Mouse (Mus musculus) midbrain, embryonic 15.5 days (tissue): ENCODE results near the gene Brsk2. TPM values are rescaled to one million over a fixed set of nuclear protein-coding genes. Genes with fewer than 3 reads are reported as not detected.

Experiments used
- ATAC-seq: fragments of 200-750 bp; cut with Nextera tagmentation; replicated peaks from 2 replicates; pipeline ENCODE4 v1.8.0; 2017; ENCODE audit warnings: moderate TSS enrichment
- H3K27ac ChIP-seq: fragments of 300-500 bp; sonication (generic); 2 replicates; pipeline ENCODE4 v1.5.1; 2015; ENCODE audit warnings: mild to moderate bottlenecking, inconsistent platforms
- H3K27me3 ChIP-seq: fragments of 300-500 bp; sonication (generic); replicated peaks from 2 replicates; pipeline ENCODE4 v1.6.1; 2015; ENCODE audit warnings: inconsistent platforms
- H3K36me3 ChIP-seq: fragments of 300-500 bp; sonication (generic); replicated peaks from 2 replicates; pipeline ENCODE4 v1.6.1; 2015; ENCODE audit warnings: inconsistent platforms
- H3K4me1 ChIP-seq: fragments of 300-500 bp; sonication (generic); 2 replicates; pipeline ENCODE4 v1.6.1; 2015; ENCODE audit warnings: inconsistent platforms
- H3K4me2 ChIP-seq: fragments of 300-500 bp; sonication (generic); 2 replicates; pipeline ENCODE4 v1.6.1; 2015; ENCODE audit warnings: inconsistent platforms, mild to moderate bottlenecking, moderate library complexity
- H3K4me3 ChIP-seq: fragments of 300-500 bp; sonication (generic); 2 replicates; pipeline ENCODE4 v1.5.1; 2015; ENCODE audit warnings: mild to moderate bottlenecking, inconsistent platforms
- H3K9ac ChIP-seq: fragments of 300-500 bp; sonication (generic); 2 replicates; pipeline ENCODE4 v1.6.1; 2015; ENCODE audit warnings: mild to moderate bottlenecking, inconsistent platforms
- H3K9me3 ChIP-seq: fragments of 300-500 bp; sonication (generic); 2 replicates; pipeline ENCODE4 v1.6.1; 2016; ENCODE audit warnings: inconsistent platforms
- WGBS: fragments of 180-500 bp; shearing (Covaris S2); methylation state at CpG from one replicate; pipeline ENCODE4 v1.1.7; 2015; ENCODE audit warnings: mixed read lengths; 5-methylcytosine and 5-hydroxymethylcytosine counted together
- polyA plus RNA-seq: library from polyadenylated mRNA; unstranded; fragments of >200 nt; fragmentation: Nextera tagmentation; extraction: Ambion mirVana; gene quantifications from 2 replicates; pipeline ENCODE4 v1.2.1, GENCODE M21; 2015

Gene Brsk2
- polyA plus RNA-seq, 1 experiment from 2014 or later: 24.7 TPM

- Histone ChIP-seq H3K27ac (no peak overlapping the region), H3K9ac (no peak overlapping the region), H3K4me1 (peaks cover 99% of the 10 kb centered on the region), H3K9me3 (no peaks in the 10 kb centered on the region), H3K4me2 (no peak overlapping the region), H3K36me3 (no peaks in the 10 kb centered on the region), H3K27me3 (no peaks in the 10 kb centered on the region), H3K4me3 (no peak overlapping the region)
- ATAC-seq: no peak
- 91% methylated on average over 2 of the region's 2 CpGs for WGBS
Observed at GRCm38 (mm10) chr7:141958211-141958610, 8.7 kb downstream of the Brsk2 start.

GRCm38 (mm10) chr7:141959133-141959532 lies 9.6 kb downstream of the Brsk2 start:
- ATAC-seq: no peak
- Histone ChIP-seq H3K27me3 (no peaks in the 10 kb centered on the region), H3K4me3 (no peak overlapping the region), H3K9me3 (no peaks in the 10 kb centered on the region), H3K36me3 (no peaks in the 10 kb centered on the region), H3K4me2 (no peak overlapping the region), H3K27ac (no peak overlapping the region), H3K9ac (no peak overlapping the region), H3K4me1 (peaks cover 94% of the 10 kb centered on the region)
- 85% methylated on average over 1 of the region's 1 CpGs for WGBS

- Histone ChIP-seq H3K4me2 (no peak overlapping the region), H3K27me3 (no peaks in the 10 kb centered on the region), H3K36me3 (no peaks in the 10 kb centered on the region), H3K9me3 (no peaks in the 10 kb centered on the region), H3K9ac (no peak overlapping the region), H3K4me1 (peaks cover 86% of the 10 kb centered on the region), H3K27ac (no peak overlapping the region), H3K4me3 (no peak overlapping the region)
- 76% methylated on average over 2 of the region's 2 CpGs for WGBS
- ATAC-seq: no peak
Observed at GRCm38 (mm10) chr7:141960926-141961325, 11.4 kb downstream of the Brsk2 start.

GRCm38 (mm10) chr7:141961491-141961890 lies 11.9 kb downstream of the Brsk2 start:
- H3K27ac ChIP-seq: no peak overlapping the region
- no peak for ATAC-seq
- H3K9ac ChIP-seq: no peak overlapping the region
- H3K36me3 ChIP-seq: no peaks in the 10 kb centered on the region
- H3K9me3 ChIP-seq: no peaks in the 10 kb centered on the region
- peaks cover 84% of the 10 kb centered on the region for H3K4me1 ChIP-seq
- no peak overlapping the region for H3K4me2 ChIP-seq
- WGBS: 58% methylated on average over 3 of the region's 3 CpGs
- H3K27me3 ChIP-seq: no peaks in the 10 kb centered on the region
- no peak overlapping the region for H3K4me3 ChIP-seq

- H3K27me3 ChIP-seq: no peaks in the 10 kb centered on the region
- 93% methylated on average over 3 of the region's 3 CpGs for WGBS
- no peak overlapping the region for H3K4me3 ChIP-seq
- H3K4me1 ChIP-seq: peaks cover 82% of the 10 kb centered on the region
- no peak for ATAC-seq
- H3K36me3 ChIP-seq: no peaks in the 10 kb centered on the region
- H3K27ac ChIP-seq: no peak overlapping the region
- no peak overlapping the region for H3K9ac ChIP-seq
- H3K4me2 ChIP-seq: no peak overlapping the region
- H3K9me3 ChIP-seq: no peaks in the 10 kb centered on the region
Observed at GRCm38 (mm10) chr7:141962521-141962920, 13.0 kb downstream of the Brsk2 start.

GRCm38 (mm10) chr7:141966281-141966680 lies 16.7 kb downstream of the Brsk2 start:
- H3K9ac ChIP-seq: no peak overlapping the region
- H3K4me2 ChIP-seq: no peak overlapping the region
- H3K9me3 ChIP-seq: no peaks in the 10 kb centered on the region
- H3K27me3 ChIP-seq: no peaks in the 10 kb centered on the region
- H3K4me3 ChIP-seq: no peak overlapping the region
- H3K27ac ChIP-seq: no peak overlapping the region
- WGBS: 88% methylated on average over 2 of the region's 2 CpGs
- H3K36me3 ChIP-seq: no peaks in the 10 kb centered on the region
- H3K4me1 ChIP-seq: peaks cover 82% of the 10 kb centered on the region
- no peak for ATAC-seq

- Histone ChIP-seq H3K9ac (no peak overlapping the region), H3K9me3 (no peaks in the 10 kb centered on the region), H3K4me2 (no peak overlapping the region), H3K4me3 (no peak overlapping the region), H3K36me3 (no peaks in the 10 kb centered on the region), H3K4me1 (peaks cover 51% of the 10 kb centered on the region), H3K27ac (no peak overlapping the region), H3K27me3 (no peaks in the 10 kb centered on the region)
- no peak for ATAC-seq
- 44% methylated on average over 7 of the region's 7 CpGs for WGBS
Observed at GRCm38 (mm10) chr7:141972831-141973619, 23.5 kb downstream of the Brsk2 start.

GRCm38 (mm10) chr7:141978003-141978402 lies 28.5 kb downstream of the Brsk2 start:
- Histone ChIP-seq H3K9me3 (no peaks in the 10 kb centered on the region), H3K36me3 (no peaks in the 10 kb centered on the region), H3K27me3 (no peaks in the 10 kb centered on the region), H3K27ac (no peak overlapping the region), H3K4me2 (no peak overlapping the region), H3K4me3 (no peak overlapping the region), H3K4me1 (peaks cover 18% of the 10 kb centered on the region), H3K9ac (no peak overlapping the region)
- no peak for ATAC-seq
- WGBS: 47% methylated on average over 6 of the region's 6 CpGs

GRCm38 (mm10) chr7:141979247-141979646 lies 29.7 kb downstream of the Brsk2 start:
- no peaks in the 10 kb centered on the region for H3K9me3 ChIP-seq
- ATAC-seq: no peak
- 91% methylated on average over 4 of the region's 4 CpGs for WGBS
- no peak overlapping the region for H3K4me3 ChIP-seq
- no peaks in the 10 kb centered on the region for H3K27me3 ChIP-seq
- H3K27ac ChIP-seq: no peak overlapping the region
- H3K4me2 ChIP-seq: no peak overlapping the region
- no peaks in the 10 kb centered on the region for H3K36me3 ChIP-seq
- H3K4me1 ChIP-seq: peaks cover 14% of the 10 kb centered on the region; the same call in 1 of the 2 replicates
- no peak overlapping the region for H3K9ac ChIP-seq

GRCm38 (mm10) chr7:141981237-141981636 lies 31.7 kb downstream of the Brsk2 start:
- H3K36me3 ChIP-seq: peaks cover 13% of the 10 kb centered on the region; the same call in 1 of the 2 replicates
- no peak overlapping the region for H3K4me3 ChIP-seq
- H3K4me2 ChIP-seq: no peak overlapping the region
- no peak for ATAC-seq
- no peaks in the 10 kb centered on the region for H3K27me3 ChIP-seq
- no peak overlapping the region for H3K9ac ChIP-seq
- peaks cover 14% of the 10 kb centered on the region; the same call in 1 of the 2 replicates for H3K4me1 ChIP-seq
- H3K27ac ChIP-seq: no peak overlapping the region
- H3K9me3 ChIP-seq: no peaks in the 10 kb centered on the region
- WGBS: 93% methylated on average over 7 of the region's 7 CpGs

- Histone ChIP-seq H3K9ac (no peak overlapping the region), H3K9me3 (no peaks in the 10 kb centered on the region), H3K4me2 (no peak overlapping the region), H3K4me3 (no peak overlapping the region), H3K36me3 (peaks cover 45% of the 10 kb centered on the region), H3K27ac (no peak overlapping the region), H3K27me3 (no peaks in the 10 kb centered on the region), H3K4me1 (no peaks in the 10 kb centered on the region)
- 83% methylated on average over 7 of the region's 7 CpGs for WGBS
- ATAC-seq: no peak
Observed at GRCm38 (mm10) chr7:141988314-141988806, 38.8 kb downstream of the Brsk2 start.

GRCm38 (mm10) chr7:141991183-141991582 lies 41.6 kb downstream of the Brsk2 start:
- Histone ChIP-seq H3K4me1 (no peaks in the 10 kb centered on the region), H3K27ac (no peak overlapping the region), H3K4me3 (no peak overlapping the region), H3K27me3 (no peaks in the 10 kb centered on the region), H3K4me2 (no peak overlapping the region), H3K9ac (no peak overlapping the region), H3K9me3 (no peaks in the 10 kb centered on the region), H3K36me3 (peaks cover 53% of the 10 kb centered on the region)
- ATAC-seq: no peak
- WGBS: 89% methylated on average over 2 of the region's 2 CpGs

GRCm38 (mm10) chr7:141994121-141994520 lies 44.6 kb downstream of the Brsk2 start:
- no peak for ATAC-seq
- H3K4me1 ChIP-seq: no peaks in the 10 kb centered on the region
- no peak overlapping the region for H3K4me3 ChIP-seq
- WGBS: 91% methylated on average over 4 of the region's 4 CpGs
- no peak overlapping the region for H3K27ac ChIP-seq
- H3K27me3 ChIP-seq: no peaks in the 10 kb centered on the region
- no peak overlapping the region for H3K4me2 ChIP-seq
- H3K9me3 ChIP-seq: no peaks in the 10 kb centered on the region
- H3K9ac ChIP-seq: no peak overlapping the region
- H3K36me3 ChIP-seq: peaks cover 41% of the 10 kb centered on the region
